Mouse (Mus musculus): ENCODE measurements around the gene Pitpnm1.
A peak's percentile ranks its signal among the peaks of the same experiment; 100 is the strongest.

- TF ChIP-seq POLR2A (IDR thresholded peaks at IDR 0.05; ENCODE audit: insufficient read length, low read depth) (peak; percentile 11), USF1 (IDR thresholded peaks at IDR 0.05; ENCODE audit: low read depth) (no peak)
Measured at GRCm38 (mm10) chr19:4149764-4150461, 50.1 kb downstream of the Pitpnm1 start.
